Mouse (Mus musculus): ENCODE results near the gene Bcl2l15. TPM values are rescaled to one million over a fixed set of nuclear protein-coding genes. Genes with fewer than 3 reads are reported as not detected.
A peak's percentile ranks its signal among the peaks of the same experiment; 100 is the strongest.

Gene Bcl2l15
- polyA plus RNA-seq, 2 experiments: 0.84 to 1.1 TPM

DNA sequence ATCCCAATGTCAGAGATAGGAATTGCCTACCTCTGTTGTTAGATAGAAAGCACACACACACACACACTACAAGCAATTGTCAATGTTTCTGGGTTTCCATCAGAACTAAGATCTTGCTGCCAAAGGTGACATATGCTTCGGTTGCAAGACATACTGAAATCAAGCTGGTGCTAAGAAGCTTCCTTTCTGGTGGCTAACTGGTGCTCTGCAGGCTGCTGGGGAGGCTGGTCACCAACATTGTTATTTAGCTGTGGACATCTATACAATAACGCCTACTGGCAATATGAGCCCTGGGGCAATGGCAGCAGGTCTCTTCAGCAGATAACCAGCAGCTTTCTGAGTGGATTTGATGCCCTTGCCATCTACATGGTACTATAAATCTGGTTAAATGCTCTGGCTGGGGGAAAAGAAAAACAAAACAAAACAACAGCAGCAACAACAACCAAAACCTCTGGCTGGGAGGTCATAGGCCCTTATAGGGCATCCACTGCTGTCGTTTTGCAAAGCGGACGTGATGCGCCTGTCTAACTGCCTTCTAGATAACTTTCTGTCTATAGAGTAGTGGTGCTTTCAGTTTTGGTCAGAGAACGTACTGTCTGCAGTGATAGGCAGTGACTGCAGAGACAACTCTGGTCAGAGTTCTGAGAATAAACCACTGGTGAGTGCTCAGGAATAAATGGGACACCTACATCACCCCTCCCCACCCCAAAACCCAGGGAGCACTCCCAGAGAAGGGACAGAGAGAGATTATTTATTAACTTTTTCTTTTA, 24.8 kb downstream of the Bcl2l15 start:
- no peak for TF ChIP-seq POLR2A (IDR thresholded peaks at IDR 0.05; ENCODE audit: borderline replicate concordance, extremely low read depth, insufficient read depth, insufficient read length)
- H3K27ac ChIP-seq (replicated peaks; ENCODE audit: low read depth, low read length): no peak overlapping the region
- H3K9me3 ChIP-seq (ENCODE audit: control insufficient read depth, low read length): no peaks in the 10 kb centered on the region
- WGBS: 88% methylated on average over 7 of the region's 7 CpGs
- H3K36me3 ChIP-seq (ENCODE audit: control insufficient read depth, insufficient read depth, low read length): no peaks in the 10 kb centered on the region
- no peak overlapping the region for H3K9ac ChIP-seq (ENCODE audit: low read depth, low read length, severe bottlenecking)
- H3K4me1 ChIP-seq (ENCODE audit: control insufficient read depth, insufficient read depth, low read length): 0 out of 2 replicates have a peak, but pooled peaks cover 2% of the 10 kb centered on the region
- no peak overlapping the region for H3K4me2 ChIP-seq (replicated peaks; ENCODE audit: low read depth, low read length, severe bottlenecking)
- H3K27me3 ChIP-seq (ENCODE audit: control insufficient read depth, insufficient read depth, low read length): no peaks in the 10 kb centered on the region
- DNase-seq (ENCODE audit: low spot score) (no peak), ATAC-seq (ENCODE audit: low FRiP score, low read depth) (no peak)
- no peak overlapping the region for H3K4me3 ChIP-seq (replicated peaks; ENCODE audit: low read length)

DNA sequence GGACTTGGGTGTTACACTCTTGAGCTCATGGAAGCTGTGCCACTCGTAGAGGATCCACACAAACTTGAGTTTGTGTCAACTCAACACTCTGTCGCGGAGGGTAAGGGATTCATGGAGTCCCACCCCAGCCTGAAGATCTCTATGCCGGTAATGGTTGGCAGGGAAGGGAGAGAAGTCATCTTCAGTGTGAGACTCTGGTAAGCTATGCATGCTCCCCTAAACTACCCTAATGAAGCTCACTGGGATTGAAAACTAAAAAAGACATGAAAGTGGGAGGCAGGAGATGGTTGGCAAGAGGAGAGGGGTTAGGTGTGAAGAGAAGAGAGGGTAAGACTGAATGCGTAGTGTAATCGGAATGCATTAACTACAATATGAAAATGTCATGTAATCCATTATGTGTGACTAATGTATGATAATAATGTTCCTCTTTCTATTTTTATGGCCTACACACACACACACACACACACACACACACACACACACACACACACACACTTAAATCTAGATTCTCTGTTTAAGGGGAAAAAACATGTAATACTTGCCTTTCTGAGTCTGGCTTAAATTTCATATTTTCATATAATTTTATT, 25.7 kb downstream of the Bcl2l15 start:
- Histone ChIP-seq H3K4me2 (replicated peaks; ENCODE audit: low read depth, low read length, severe bottlenecking) (no peak overlapping the region), H3K4me3 (replicated peaks; ENCODE audit: low read length) (no peak overlapping the region), H3K36me3 (ENCODE audit: control insufficient read depth, insufficient read depth, low read length) (no peaks in the 10 kb centered on the region), H3K9me3 (ENCODE audit: control insufficient read depth, low read length) (no peaks in the 10 kb centered on the region), H3K4me1 (ENCODE audit: control insufficient read depth, insufficient read depth, low read length) (0 out of 2 replicates have a peak, but pooled peaks cover 2% of the 10 kb centered on the region), H3K27ac (replicated peaks; ENCODE audit: low read depth, low read length) (no peak overlapping the region), H3K9ac (ENCODE audit: low read depth, low read length, severe bottlenecking) (no peak overlapping the region), H3K27me3 (ENCODE audit: control insufficient read depth, insufficient read depth, low read length) (no peaks in the 10 kb centered on the region)
- no peak for TF ChIP-seq POLR2A (IDR thresholded peaks at IDR 0.05; ENCODE audit: borderline replicate concordance, extremely low read depth, insufficient read depth, insufficient read length)
- no peak for ATAC-seq (ENCODE audit: low FRiP score, low read depth)
- WGBS: 91% methylated on average over 6 of the region's 6 CpGs
- no peak for DNase-seq (ENCODE audit: low spot score)

DNA sequence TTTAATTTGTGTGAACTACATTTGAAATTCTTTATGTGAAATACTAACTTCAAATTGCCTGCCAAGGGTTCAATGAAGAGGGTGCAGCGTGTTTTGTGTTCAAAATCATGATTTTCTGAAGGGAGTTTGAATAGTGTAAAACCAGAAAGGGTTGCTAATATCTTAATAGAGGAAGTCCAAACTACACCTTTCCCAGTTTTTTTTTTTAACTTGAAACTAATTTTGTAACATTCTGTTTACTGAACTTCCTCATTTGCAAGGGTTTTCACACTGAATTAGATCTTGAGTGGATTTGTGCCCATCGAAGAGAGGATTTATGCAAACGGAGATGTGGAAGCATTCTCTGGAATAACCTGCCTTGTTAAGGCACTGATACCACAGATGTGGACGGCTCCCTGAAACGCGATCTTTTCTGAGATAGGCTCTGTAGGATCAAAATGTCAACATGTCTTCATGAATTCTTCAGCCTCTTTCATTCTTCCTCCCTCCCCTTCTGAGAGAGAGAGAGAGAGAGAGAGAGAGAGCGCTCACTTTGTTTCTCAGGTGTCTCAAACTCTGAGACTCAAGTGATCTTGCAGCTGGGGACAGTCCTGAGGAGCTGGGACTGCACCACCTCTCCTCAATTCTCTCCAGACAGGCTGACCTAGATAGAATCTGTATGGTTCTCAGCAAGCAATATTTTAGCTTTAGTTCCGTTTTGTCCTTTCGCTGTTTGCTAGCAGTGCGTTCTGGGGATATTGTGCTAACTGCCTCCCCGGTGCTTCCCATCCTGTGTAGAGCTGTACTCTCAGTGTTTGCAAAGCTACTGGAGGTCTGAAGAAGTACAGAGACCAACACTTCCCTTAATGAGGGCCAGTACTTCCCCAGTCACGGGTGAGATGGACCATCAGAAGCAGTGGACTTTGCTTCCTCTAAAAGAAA, 26.7 kb downstream of the Bcl2l15 start, which contains the start of gene Ptpn22:
Ptpn22 (plus strand) TSS at position 915 of the 921 bp plus-strand sequence.
- no peaks in the 10 kb centered on the region for H3K9me3 ChIP-seq (ENCODE audit: control insufficient read depth, low read length)
- H3K9ac ChIP-seq (ENCODE audit: low read depth, low read length, severe bottlenecking): no peak within 1 kb of the TSS
- H3K27me3 ChIP-seq (ENCODE audit: control insufficient read depth, insufficient read depth, low read length): no peaks in the 10 kb centered on the region
- no peak within 1 kb of the TSS for H3K4me3 ChIP-seq (replicated peaks; ENCODE audit: low read length)
- no peak within 1 kb of the TSS for H3K27ac ChIP-seq (replicated peaks; ENCODE audit: low read depth, low read length)
- ATAC-seq (ENCODE audit: low FRiP score, low read depth): no peak
- no peaks in the 10 kb centered on the region for H3K36me3 ChIP-seq (ENCODE audit: control insufficient read depth, insufficient read depth, low read length)
- H3K4me1 ChIP-seq (ENCODE audit: control insufficient read depth, insufficient read depth, low read length): 0 out of 2 replicates have a peak, but pooled peaks cover 2% of the 10 kb centered on the region
- no peak for TF ChIP-seq POLR2A (IDR thresholded peaks at IDR 0.05; ENCODE audit: borderline replicate concordance, extremely low read depth, insufficient read depth, insufficient read length)
- 75% methylated on average over 12 of the region's 12 CpGs for WGBS
- H3K4me2 ChIP-seq (replicated peaks; ENCODE audit: low read depth, low read length, severe bottlenecking): no peak within 1 kb of the TSS
- DNase-seq (ENCODE audit: low spot score): no peak

DNA sequence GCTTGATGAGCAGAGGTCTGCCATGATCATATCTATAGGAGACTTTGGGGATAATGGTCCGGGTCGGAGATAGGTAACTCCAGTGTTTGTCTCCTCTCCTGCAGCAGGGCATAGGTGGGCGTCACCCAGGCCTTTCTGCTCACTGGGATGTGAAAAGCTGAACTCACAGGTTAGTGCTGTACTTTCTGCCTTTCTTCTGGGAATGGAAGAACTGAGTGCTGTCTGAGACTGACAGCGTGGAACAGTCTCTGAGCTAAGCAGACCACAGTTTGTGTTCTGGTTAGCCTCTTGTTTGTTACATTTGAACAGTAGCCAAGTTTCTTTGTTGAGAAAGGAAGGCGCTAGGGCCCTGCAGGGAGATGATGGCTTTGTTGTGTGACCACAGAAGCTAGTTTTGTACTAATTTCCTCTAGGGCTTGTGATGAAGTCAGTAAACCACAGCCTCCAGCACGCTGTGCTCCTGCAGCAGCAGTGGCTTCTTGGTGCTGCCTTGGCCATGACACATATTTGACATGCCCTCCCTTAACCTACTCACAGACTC, 27.5 kb downstream of the Bcl2l15 start:
- Histone ChIP-seq H3K36me3 (ENCODE audit: control insufficient read depth, insufficient read depth, low read length) (no peaks in the 10 kb centered on the region), H3K4me3 (replicated peaks; ENCODE audit: low read length) (no peak overlapping the region), H3K4me1 (ENCODE audit: control insufficient read depth, insufficient read depth, low read length) (0 out of 2 replicates have a peak, but pooled peaks cover 2% of the 10 kb centered on the region), H3K4me2 (replicated peaks; ENCODE audit: low read depth, low read length, severe bottlenecking) (no peak overlapping the region), H3K9me3 (ENCODE audit: control insufficient read depth, low read length) (no peaks in the 10 kb centered on the region), H3K27ac (replicated peaks; ENCODE audit: low read depth, low read length) (no peak overlapping the region), H3K9ac (ENCODE audit: low read depth, low read length, severe bottlenecking) (no peak overlapping the region), H3K27me3 (ENCODE audit: control insufficient read depth, insufficient read depth, low read length) (no peaks in the 10 kb centered on the region)
- no peak for TF ChIP-seq POLR2A (IDR thresholded peaks at IDR 0.05; ENCODE audit: borderline replicate concordance, extremely low read depth, insufficient read depth, insufficient read length)
- WGBS: 71% methylated on average over 6 of the region's 6 CpGs
- peak; percentile 7 for DNase-seq (ENCODE audit: low spot score)
- ATAC-seq (ENCODE audit: low FRiP score, low read depth): no peak

Data from limb, embryonic 14.5 days (tissue).